Mouse (Mus musculus) layer of hippocampus, adult 18-20 months (tissue): ENCODE measurements around the gene Hist2h3c2. TPM values are rescaled to one million over a fixed set of nuclear protein-coding genes. Genes with fewer than 3 reads are reported as not detected.
"Not testable (repeated sequence)": the region's sequence is repeated elsewhere in the genome, so short reads cannot be mapped to it uniquely, and the experiment has no call there.

Source experiments
- DNase-seq, 2 experiments: peaks; one replicate each; pipeline ENCODE4 v3.0.0; 2022; ENCODE audit warnings: low spot score in 2 of 2
- total RNA-seq, 2 experiments: library from RNA; stranded (reverse); gene quantifications; 2 replicates each; pipeline ENCODE4 v1.2.3; 2021

The Hist2h3c2 gene
- total RNA-seq, 2 experiments from 2014 or later = 7.7 to 11.1 TPM

DNA sequence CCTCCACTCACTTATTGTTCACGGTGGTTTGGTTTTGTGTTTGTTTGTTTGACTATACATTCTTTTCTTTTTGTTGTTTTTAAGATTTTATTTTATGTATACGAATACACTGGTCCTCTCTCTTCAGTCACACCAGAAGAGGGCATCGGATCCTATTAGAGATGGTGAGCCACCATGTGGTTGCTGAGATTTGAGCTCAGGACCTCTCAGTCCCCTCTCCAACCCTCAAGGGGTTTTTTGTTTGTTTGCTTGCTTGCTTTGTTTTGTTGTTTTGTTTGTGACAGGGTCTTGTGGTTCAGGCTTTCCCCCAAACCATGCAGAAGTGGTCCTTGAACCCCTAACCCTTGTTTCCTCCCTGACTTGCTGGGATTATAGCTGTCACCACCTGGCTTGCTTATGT is 22.7 kb upstream of the Hist2h3c2 start:
- DNase-seq = no peak

DNA sequence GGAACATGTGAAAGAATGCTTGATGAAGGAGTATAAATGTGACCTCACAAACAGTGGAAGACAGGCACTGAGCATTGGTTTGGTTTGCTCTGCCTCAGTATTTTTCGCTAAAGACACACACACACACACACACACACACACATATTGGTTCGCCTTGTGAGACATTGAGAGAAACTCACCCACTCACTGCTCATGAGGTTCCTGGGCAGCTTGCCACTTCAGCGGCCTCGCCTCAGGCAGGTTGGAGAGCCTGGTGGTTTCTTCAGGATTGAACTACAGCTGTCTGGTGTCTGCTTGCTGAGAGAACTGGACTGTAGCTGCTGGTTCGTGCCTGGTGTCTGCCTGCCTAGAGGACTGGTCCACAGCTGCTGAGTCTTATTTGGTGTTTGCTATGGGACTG is 21.3 kb upstream of the Hist2h3c2 start:
- no peak for DNase-seq

DNA sequence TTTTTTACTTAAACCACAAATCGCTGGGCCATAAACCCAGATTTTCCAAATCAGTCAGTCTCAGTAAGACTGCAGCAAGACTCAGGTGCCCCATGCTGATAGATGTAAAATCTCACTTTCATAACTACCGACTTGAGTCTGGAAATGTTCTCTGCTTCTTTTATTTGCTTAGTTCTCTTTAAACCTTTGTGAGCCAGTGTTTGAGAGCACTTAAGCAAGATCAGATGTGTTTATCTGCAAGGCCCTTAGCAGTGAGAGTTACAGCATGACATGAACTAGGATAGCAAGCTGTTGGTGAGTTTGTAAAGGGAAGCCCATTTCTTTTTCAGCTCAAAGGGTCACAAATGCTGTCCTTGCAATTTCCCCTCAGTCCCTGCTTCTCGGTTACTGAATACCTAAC is 18.3 kb upstream of the Hist2h3c2 start:
- DNase-seq = no peak

DNA sequence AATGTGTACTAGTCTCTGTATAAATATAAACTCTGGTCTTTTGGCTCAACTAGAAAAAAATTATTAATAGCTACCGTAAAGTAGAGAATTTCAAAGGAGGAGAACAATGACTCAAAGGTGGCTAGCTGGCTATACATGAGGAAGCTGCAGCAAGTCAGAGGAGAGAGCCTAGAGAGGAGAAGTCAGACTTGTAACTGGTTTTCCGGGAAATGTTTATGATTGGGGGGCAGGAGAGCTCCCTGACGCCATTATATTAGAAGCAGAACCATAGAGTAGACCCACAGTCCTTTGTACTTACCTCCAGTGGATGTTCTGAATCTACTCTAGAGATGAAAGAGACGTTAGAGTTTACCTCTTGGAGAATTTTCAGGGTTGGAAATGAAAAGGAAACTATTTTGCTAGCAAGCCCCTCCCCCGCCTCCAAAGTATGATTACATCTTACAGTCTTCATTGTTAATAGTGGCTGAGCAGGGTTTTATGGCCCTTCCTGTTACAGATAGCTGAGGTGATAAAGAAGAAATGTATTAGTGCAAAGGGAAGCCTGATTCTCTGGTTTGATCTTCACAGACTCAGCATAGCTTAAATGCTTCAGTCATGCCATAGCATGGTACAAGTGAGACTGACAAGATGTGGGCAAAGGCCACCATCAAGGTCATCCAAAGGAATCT is 17.1 kb upstream of the Hist2h3c2 start:
- no peak for DNase-seq

DNA sequence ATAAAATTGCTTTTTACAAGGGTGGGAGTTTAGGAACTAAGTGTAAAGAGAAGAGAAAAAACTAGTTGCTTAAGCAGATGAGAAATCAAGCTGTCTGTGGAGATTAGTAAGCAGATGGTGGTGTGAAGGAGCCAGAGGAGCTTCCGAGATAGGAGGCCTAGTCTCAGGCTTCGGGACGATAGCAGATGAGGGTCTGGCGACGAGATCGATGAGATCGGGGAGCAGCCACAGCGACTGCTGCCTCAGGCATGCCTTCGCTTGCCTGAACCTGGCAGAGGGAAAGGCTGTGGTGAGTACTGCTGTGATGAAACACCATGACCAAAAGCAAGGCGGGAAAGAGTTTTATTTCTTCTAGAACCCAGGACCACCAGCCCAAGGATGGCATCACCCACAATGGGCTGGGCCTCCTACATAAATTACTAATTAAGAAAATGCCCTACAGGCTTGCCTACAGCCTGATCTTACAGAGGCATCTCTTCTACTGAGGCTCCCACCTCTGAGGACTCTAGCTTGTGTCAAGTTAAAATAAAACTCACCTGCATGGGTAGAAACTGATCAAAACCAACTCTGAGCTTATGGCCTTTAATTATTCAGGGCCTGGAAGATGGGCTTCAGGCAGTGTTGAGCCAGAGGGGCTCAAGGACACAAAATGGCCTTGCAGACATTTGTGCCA is 15.9 kb upstream of the Hist2h3c2 start:
- no peak for DNase-seq

DNA sequence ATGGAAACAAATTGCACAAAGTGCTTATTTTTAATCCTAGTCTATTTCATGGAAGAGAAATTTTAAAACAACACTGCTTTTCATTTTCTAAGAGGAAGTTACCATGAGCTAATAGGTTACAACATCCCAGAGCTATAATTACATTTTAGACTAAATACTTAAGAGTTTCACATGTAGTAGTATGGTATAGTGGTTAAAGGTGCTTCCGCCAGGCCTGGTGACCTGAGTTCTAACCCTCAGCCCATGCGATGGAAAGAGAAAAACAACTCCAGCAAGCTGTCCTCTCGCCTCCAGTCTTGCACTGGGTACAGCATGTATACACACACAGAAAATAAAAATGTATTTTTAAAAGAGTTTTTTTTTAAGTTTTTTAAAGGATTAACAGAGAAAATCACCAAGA is 12.9 kb upstream of the Hist2h3c2 start:
- no peak for DNase-seq

DNA sequence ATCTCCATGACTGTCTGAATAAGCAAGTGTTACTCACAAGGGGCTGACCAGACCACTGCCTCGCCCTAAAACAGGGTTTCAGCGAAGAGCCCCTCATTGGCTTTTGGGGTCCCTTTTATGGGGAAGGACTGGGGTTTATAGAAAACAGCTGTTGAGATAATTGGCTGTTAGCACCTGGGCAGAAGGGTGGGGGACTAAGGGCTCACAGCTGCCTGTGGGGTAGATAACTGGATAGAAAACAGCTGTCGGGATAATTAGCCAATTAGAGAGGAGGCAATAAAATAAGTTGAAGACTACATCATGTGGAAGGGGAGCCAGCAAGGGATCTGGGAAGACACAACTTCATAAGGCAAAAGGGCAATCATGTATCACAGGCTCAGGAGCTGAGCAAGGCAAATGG is 12.0 kb upstream of the Hist2h3c2 start:
- no peak for DNase-seq

DNA sequence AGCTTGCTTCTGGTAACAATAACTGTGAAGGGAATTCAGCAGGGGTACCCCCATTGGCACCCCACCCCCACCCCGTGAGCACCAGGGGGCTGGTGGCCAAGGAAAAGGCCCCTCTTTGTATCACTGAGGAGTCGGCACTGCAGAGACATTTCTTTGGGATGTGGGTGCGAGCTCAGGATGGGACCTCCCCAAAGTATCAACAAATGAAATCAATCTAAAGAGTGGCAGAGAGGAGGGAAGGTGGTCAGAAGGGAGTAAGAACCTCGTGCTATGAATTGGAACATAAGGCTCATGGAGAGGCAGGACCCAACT is 10.1 kb upstream of the Hist2h3c2 start:
- DNase-seq = no peak

DNA sequence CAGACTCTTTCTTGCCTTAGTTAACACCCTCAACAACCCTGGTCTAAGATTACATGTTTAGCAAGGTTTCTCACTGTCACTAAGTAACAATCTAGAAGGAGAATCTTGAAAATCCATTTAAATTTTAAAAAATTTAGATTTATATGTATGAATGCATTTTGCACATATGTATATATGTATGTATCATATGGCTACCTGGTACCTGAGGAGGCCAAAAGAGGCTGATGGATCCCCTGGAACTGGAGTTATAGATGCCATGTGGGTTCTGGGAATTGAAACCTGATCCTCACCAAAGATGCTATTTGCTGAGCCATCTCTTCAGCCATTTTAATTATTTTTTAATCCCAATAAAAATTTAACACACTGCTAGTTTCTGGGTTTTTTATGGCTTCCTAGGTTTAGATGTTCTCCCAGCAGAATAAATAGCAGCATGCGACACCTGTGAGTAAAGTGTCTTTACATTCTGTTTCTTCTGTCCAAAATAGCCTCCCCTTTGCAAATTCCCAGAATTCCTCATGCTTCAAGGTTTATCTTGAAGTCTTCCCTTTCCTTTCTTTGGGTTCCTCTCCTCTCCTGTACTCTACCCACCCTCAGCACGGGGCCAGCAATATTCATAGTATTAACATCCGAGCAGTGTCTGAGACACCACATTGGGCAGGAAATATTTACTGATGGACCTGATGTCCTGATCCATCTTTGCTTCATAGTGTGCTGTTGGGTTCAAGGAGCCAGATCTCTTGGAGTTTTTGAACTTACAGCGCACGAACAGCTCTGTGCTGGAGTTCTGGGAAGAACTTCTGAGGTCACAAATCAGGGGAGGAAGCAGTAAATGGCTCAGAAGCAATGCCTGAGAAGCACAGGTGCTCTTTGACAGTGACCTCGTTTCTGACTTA is 9.5 kb upstream of the Hist2h3c2 start:
- no peak for DNase-seq

DNA sequence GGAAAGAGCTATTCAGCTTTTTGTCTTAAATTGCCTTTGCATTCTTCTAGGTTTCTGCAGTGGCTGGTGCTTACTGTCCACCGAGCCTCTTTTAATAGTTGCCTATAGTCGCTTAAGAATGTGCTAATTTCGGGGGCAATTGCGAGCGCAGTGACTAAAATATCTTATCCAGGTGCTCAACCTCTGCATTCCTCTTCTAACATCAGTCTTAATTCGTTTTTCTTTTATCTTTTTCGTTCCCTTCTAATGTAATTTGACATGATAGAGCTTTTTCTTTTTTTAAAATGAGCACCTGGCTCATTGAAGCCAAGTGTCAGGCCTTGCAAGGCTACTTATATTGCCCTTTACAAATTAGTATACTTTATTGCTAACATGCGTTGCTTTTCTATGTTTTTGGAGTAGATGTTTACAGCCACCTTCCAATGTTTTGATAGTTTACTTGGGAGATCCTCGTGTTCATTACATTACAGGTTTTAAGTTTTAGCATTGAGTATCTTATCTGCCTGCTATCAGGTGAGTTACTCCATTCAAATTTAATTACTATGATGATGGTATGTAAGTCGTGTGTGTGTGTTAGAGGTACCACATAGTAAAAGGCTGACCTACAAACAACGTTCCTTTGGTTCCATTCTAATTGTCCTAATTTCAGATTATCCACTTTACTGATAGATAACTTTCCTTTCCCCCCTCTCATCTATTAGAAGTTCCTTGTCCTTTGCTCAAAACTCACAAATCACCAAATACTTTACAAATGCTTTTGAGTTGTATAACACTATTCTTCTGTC is 8.6 kb upstream of the Hist2h3c2 start:
- DNase-seq = no peak

DNA sequence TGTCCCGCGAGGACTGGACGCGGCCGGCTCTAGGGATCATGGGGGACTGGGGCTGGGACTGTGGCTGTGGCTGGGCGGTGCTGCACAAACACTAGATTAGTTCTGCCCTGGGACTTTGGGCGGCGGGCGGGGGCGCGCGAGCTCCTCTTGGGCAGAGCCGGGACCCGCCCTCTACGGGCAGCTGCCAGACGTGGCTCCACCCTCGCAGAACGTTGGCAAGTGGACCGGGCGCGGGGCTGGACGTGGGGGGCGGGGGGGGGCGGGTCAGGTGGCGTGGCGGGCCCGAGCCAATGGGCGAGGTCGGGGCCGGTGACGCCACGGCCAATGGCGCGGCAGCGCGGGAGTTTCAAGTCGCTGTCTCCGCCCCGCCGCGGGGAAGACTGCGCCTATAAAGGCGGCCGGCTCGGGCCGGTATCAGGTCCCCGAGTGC is 7.5 kb upstream of the Hist2h3c2 start, which contains the start of gene Hist2h3c1:
Gene Hist2h3c1, plus strand, starts transcription at position 259 of the 430 bp plus-strand sequence.
- not testable (repeated sequence) for DNase-seq

DNA sequence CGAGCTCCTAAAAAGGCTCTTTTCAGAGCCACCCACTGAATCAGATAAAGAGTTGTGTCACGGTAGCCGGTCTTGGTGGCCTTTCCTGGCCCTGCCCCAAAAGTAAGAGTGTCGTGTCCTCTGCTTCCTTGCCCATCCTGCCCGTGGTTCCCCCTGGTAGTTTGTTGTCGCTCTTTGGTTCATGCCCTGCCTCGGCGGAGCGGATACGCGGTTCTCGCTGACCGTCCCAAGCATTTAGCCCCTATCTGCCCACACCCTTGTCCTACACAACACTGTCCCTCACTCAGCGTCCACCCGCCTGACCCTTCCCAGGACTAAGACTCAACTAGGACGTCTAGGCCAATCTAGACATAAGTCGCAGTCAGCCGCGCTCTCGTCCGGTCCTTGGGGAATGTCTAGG is 7.1 kb upstream of the Hist2h3c2 start:
- DNase-seq = not testable (repeated sequence)

DNA sequence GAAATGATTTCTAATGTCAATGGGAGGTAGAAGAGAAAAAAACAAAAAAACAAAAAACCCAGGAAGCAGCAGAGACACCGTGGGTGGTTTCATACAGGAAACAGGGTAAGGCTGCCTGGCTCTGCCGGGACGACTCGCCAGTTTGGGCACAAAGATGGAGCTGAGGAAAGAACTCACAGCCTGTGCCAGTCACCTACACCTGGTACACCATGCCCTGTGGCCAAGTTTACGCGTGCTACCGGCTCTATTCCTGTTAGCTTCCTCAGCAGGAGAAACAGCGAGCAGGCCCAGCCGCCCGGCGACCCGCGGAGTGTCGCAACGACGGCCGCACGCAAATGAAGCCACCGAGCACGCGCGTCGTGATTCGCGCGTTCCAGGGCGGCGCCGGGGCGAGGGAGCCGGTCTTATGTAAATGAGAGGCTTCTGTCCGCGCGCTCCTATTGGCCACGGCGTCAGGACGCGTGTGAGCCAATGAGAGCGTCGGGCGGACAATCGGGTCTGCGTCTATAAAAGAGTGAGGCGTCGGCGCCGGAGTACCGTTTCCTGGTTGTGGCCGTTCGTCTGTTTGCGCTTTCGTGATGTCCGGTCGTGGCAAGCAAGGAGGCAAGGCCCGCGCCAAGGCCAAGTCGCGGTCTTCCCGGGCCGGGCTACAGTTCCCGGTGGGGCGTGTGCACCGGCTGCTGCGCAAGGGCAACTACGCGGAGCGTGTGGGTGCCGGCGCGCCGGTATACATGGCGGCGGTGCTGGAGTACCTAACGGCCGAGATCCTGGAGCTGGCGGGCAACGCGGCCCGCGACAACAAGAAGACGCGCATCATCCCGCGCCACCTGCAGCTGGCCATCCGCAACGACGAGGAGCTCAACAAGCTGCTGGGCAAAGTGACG is 6.3 kb upstream of the Hist2h3c2 start, which contains the start of gene Hist2h2aa1:
Gene Hist2h2aa1, plus strand, starts transcription at position 495 of the 884 bp plus-strand sequence.
- DNase-seq = peak; percentile 86 to 90

DNA sequence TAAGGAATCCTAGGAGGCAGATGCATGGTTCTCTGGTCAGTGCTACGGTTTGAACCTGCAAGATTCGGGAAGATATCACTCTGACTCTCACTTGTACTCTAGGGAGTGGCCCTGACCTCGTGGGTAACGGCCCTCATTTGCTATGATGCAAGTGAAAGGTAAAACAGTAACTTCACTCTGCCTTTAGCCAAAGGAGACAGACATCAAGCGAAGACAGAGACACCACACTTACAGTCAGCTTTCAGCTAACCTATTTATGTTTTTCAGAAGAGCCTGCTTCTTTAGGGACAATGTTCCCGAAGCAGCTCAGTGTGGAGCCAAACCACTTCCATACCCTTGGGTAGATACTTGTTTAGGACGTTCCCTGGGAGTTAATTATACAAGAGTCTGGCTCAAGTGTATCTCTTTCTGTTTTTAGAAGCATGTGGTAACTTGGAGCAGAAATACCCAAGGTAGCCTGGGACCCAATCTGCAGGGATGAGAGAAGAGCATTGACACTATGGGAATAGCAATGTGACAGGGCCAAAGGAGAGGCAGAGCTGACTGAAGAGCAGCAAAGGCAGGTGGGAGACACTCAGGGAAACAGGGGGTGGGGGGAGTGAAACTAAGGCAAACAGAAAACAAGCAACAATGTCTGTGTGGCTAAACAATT is 5.1 kb upstream of the Hist2h3c2 start:
- DNase-seq = no peak

DNA sequence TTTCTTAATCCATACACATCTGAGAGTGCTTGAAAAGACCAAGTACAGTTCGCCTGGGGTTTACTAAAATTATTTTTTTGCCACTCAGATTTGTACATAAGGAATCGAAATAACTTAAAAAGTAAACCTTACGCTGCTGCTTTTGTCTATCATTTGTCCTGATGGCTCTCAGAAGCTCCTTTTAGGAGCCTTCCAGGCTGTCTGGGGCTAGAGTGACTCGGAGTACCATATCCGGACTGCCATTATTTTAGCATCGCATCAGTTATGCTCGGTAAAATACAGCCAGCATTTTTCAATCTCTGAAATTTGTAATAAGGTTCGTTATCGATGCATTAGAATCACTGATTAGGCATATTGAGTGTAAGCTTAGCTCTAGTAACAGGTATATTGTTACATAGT is 1.9 kb upstream of the Hist2h3c2 start:
- no peak for DNase-seq

DNA sequence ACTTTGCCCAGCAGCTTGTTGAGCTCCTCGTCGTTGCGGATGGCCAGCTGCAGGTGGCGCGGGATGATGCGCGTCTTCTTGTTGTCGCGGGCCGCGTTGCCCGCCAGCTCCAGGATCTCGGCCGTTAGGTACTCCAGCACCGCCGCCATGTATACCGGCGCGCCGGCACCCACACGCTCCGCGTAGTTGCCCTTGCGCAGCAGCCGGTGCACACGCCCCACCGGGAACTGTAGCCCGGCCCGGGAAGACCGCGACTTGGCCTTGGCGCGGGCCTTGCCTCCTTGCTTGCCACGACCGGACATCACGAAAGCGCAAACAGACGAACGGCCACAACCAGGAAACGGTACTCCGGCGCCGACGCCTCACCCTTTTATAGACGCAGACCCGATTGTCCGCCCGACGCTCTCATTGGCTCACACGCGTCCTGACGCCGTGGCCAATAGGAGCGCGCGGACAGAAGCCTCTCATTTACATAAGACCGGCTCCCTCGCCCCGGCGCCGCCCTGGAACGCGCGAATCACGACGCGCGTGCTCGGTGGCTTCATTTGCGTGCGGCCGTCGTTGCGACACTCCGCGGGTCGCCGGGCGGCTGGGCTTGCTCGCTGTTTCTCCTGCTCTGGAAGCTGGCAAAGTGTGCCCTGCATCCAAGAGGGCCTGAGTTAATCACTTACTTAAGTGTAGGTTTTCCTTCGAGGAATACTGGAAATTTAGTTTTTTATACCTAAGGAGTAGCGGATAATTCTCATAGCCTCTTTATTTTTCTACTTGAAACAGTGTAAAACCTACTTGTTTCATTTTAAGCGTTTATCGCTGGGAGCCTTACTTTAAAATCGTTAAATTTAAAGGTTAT is 1.2 kb upstream of the Hist2h3c2 start, which contains the start of gene Hist2h2aa2:
Gene Hist2h2aa2, minus strand, starts transcription at position 328 of the 850 bp plus-strand sequence.
- DNase-seq = peak; percentile 94 to 98

DNA sequence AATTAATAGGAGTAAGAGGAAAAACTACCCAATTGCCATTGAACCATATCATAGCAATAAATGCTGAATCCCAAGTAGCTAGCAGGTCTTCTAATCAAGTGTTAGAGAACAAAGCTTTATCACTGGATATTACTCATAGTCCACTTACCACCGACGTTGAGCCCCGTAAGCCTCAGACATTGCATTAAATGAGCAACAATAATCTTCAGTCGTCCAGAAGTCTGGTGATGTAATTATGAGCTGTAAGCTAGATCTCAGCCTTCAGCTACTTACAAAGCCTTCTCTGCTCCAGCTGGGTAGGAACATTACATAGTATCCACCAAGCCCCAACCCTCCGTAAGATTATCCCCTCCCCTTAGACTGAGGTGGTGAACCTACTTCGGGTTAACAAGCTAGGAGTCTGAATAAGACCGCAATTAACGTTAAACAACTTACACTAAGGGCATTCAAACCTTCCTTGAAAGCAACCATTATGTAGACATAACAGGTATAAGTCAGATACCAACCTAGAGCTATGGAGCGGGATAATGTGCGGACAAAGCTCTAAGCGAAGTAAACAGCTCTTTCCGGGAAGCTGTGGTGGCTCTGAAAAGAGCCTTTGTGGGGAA is 919 bp downstream of the Hist2h3c2 start:
- no peak for DNase-seq

DNA sequence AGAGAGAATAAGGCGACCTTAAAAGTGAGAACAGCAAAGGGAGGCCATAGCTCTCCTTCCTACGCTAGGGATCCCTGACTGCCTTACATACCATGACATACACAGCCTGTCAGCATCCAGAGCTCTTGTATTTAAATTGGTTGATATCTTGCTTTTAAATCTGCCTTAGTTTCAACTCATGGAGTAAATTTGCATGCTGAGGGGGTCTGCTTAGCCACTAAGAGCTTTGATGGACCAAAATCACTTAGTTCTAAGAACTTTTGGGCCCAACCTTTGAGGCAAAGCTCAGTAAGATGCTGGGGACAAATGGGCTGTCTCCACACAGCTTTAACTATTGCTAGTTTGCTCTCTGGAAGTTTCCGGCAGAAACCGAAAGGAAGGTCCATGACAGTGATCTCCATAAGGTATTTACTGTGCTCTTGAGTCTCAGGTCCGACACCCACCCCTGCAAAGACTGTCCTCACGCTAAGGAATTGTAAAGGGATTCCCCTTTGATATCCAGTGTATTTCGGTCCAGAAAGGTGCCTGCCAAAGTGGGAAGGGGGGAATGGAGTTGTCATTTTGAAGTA is 1.5 kb downstream of the Hist2h3c2 start:
- no peak for DNase-seq
